Mouse (Mus musculus): ENCODE data around the gene Stmn3. TPM values are rescaled to one million over a fixed set of nuclear protein-coding genes. Genes with fewer than 3 reads are reported as not detected.

The Stmn3 gene
- polyA plus RNA-seq, 1 experiment from 2014 or later: 1,468 TPM

DNA sequence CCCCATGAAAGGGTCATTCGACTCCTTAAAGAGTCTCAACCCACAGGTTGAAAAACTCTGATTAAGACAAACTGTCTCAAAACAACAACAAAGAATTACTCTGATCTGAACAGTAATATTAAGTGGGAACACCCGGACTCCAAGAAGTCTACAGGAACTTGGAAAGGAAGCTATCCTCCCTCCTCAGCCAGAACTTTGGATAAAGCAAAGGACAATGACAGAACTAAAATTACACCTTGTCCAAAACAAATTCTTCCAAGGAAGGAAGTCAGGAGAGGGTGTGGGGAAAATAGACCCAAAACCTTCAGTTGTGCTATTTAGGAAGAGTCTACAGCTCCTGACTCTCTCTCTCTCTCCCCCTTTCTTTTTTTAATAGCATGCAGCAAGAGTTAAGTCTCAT, 42.2 kb downstream of the Stmn3 start:
- H3K4me3 ChIP-seq (replicated peaks; ENCODE audit: low read length): no peak overlapping the region

DNA sequence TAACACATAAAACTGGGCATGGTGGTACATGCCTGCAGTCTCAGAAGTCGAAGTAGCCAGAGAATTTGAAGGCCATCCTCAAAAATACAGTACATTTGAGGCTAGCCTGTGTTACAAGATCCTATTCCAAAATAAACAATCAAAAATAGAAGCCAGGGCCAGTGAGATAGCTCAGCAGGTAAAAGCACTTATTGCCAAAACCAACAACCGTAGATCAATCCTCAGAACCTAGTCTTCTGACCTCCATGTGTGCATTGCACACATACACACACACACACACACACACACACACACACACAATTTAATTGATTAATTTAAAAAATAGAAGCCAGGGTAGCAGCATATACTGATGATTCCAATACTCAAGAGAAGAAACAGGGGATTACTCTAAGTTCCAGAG, 47.5 kb downstream of the Stmn3 start:
- no peak overlapping the region for H3K4me3 ChIP-seq (replicated peaks; ENCODE audit: low read length)
- H3K36me3 ChIP-seq (replicated peaks; ENCODE audit: control insufficient read depth, insufficient read depth): peaks cover 86% of the 10 kb centered on the region
- no peaks in the 10 kb centered on the region for H3K9me3 ChIP-seq (ENCODE audit: control insufficient read depth, low read length)
- H3K9ac ChIP-seq: no peak overlapping the region
- no peak overlapping the region for H3K4me2 ChIP-seq (replicated peaks)
- 100% methylated on average over 2 of the region's 2 CpGs for WGBS
- no peaks in the 10 kb centered on the region for H3K27me3 ChIP-seq (ENCODE audit: control insufficient read depth, insufficient read depth, low read length)
- no peaks in the 10 kb centered on the region for H3K4me1 ChIP-seq (replicated peaks; ENCODE audit: control insufficient read depth, insufficient read depth, low read length)
- H3K27ac ChIP-seq: no peak overlapping the region
- ATAC-seq (ENCODE audit: low FRiP score) (no peak), DNase-seq (ENCODE audit: low spot score) (no peak)

More for the DNA sequence above, 42.2 kb downstream of the Stmn3 start:
- peaks cover 78% of the 10 kb centered on the region for H3K36me3 ChIP-seq (replicated peaks; ENCODE audit: control insufficient read depth, insufficient read depth)
- H3K27me3 ChIP-seq (ENCODE audit: control insufficient read depth, insufficient read depth, low read length): no peaks in the 10 kb centered on the region
- no peaks in the 10 kb centered on the region for H3K4me1 ChIP-seq (replicated peaks; ENCODE audit: control insufficient read depth, insufficient read depth, low read length)
- H3K9me3 ChIP-seq (ENCODE audit: control insufficient read depth, low read length): no peaks in the 10 kb centered on the region
- H3K4me2 ChIP-seq (replicated peaks): no peak overlapping the region
- no peak for DNase-seq (ENCODE audit: low spot score)
- 96% methylated on average over 2 of the region's 2 CpGs for WGBS
- ATAC-seq (ENCODE audit: low FRiP score): no peak
- H3K27ac ChIP-seq: no peak overlapping the region
- no peak overlapping the region for H3K9ac ChIP-seq

Other genes starting within 250 kb of the Stmn3 start
- 54.2 and 55.9 TPM in 2 replicates for gene Kcnq2, start 179.2 kb downstream of the Stmn3 start, polyA plus RNA-seq (2014; fragmentation: Nextera tagmentation; extraction: Ambion mirVana)
- gene Eef1a2, start 157.5 kb downstream of the Stmn3 start, polyA plus RNA-seq (2014; fragmentation: Nextera tagmentation; extraction: Ambion mirVana): 21.1 and 22.3 TPM in 2 replicates
- gene Ppdpf, start 127.3 kb downstream of the Stmn3 start, polyA plus RNA-seq (2014; fragmentation: Nextera tagmentation; extraction: Ambion mirVana): 382 and 446 TPM in 2 replicates
- not detected in 2 replicates for gene Ptk6, start 111.7 kb downstream of the Stmn3 start, polyA plus RNA-seq (2014; fragmentation: Nextera tagmentation; extraction: Ambion mirVana)
- gene Srms, start 101.3 kb downstream of the Stmn3 start, polyA plus RNA-seq (2014; fragmentation: Nextera tagmentation; extraction: Ambion mirVana): 0.29 and 0.48 TPM in 2 replicates
- gene Fndc11, start 94.5 kb downstream of the Stmn3 start, polyA plus RNA-seq (2014; fragmentation: Nextera tagmentation; extraction: Ambion mirVana): not detected in 2 replicates
- gene Helz2, start 72.5 kb downstream of the Stmn3 start, polyA plus RNA-seq (2014; fragmentation: Nextera tagmentation; extraction: Ambion mirVana): 0.22 and 0.70 TPM in 2 replicates
- gene Gmeb2, start 26.5 kb downstream of the Stmn3 start, polyA plus RNA-seq (2014; fragmentation: Nextera tagmentation; extraction: Ambion mirVana): 16.7 and 18.0 TPM in 2 replicates
- 39.9 and 40.8 TPM in 2 replicates for gene Rtel1, start 5.2 kb upstream of the Stmn3 start, polyA plus RNA-seq (2014; fragmentation: Nextera tagmentation; extraction: Ambion mirVana)
- gene Zgpat, start 50.4 kb upstream of the Stmn3 start, polyA plus RNA-seq (2014; fragmentation: Nextera tagmentation; extraction: Ambion mirVana): 66.7 and 67.6 TPM in 2 replicates
- gene Arfrp1, start 50.9 kb upstream of the Stmn3 start, polyA plus RNA-seq (2014; fragmentation: Nextera tagmentation; extraction: Ambion mirVana): 62.3 and 63.3 TPM in 2 replicates
- 39.7 and 47.4 TPM in 2 replicates for gene Lime1, start 65.6 kb upstream of the Stmn3 start, polyA plus RNA-seq (2014; fragmentation: Nextera tagmentation; extraction: Ambion mirVana)
- gene Zbtb46, start 144.9 kb upstream of the Stmn3 start, polyA plus RNA-seq (2014; fragmentation: Nextera tagmentation; extraction: Ambion mirVana): 19.2 and 20.2 TPM in 2 replicates
- not detected in 2 replicates for gene Abhd16b, start 178.7 kb upstream of the Stmn3 start, polyA plus RNA-seq (2014; fragmentation: Nextera tagmentation; extraction: Ambion mirVana)
- 105 and 109 TPM in 2 replicates for gene Tpd52l2, start 182.6 kb upstream of the Stmn3 start, polyA plus RNA-seq (2014; fragmentation: Nextera tagmentation; extraction: Ambion mirVana)
- 234 and 264 TPM in 2 replicates for gene Dnajc5, start 206.0 kb upstream of the Stmn3 start, polyA plus RNA-seq (2014; fragmentation: Nextera tagmentation; extraction: Ambion mirVana)

All from hindbrain, embryonic 14.5 days (tissue).